Mouse (Mus musculus) right cerebral cortex, postnatal 25 days (tissue): ENCODE data around the gene Atp2b2.
"Not testable (repeated sequence)": the region's sequence is repeated elsewhere in the genome, so short reads cannot be mapped to it uniquely, and the experiment has no call there.

ENCODE experiments used
- DNase-seq: peaks from one replicate; pipeline ENCODE4 v3.0.0; 2022

Gene Atp2b2

DNA sequence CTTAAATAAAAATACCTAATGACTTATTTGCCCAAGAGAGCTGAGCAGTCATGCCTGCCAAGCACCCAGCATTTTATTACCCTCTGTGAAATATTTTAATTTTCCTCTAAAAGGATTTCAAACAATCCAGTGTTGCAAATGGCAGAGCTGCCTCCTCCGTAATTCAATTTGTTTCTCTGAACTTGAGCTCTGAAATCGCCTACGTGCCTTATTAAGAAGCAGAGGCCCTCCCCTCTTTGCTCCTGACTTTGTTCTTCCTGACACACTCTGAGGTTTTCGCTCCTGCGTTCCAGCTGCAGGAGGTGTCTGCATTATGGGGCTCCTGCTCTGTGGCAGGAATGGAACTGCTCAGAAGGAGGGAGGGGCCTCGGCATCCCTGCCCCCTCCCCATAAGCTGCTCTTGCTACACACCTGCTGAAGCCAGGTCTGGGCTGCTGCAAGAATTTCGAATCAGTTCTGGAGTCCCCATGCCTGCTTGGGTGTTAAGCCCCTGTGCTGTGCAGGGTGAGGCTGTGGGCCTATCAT, 264.1 kb downstream of the Atp2b2 start:
- no peak for DNase-seq

DNA sequence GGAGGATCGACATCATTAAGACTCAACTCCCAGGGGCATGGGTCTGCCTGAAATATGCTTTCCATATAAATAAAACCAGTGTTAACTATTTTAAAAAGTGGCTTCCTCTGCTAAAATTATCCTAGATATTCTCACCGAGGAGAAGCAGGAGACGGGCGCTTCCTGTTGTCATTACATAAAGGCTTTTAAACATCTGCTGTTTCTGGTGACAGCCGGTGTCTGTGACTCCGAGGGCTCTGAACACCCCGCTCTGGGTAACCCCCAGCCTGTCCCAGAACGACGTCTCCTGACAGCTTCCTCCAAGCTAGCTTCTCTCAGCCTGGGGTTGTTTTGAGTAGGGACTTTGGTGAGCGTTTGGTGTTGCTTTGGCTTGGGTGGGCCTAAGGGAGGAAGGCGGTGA, 273.6 kb downstream of the Atp2b2 start:
- DNase-seq = no peak

DNA sequence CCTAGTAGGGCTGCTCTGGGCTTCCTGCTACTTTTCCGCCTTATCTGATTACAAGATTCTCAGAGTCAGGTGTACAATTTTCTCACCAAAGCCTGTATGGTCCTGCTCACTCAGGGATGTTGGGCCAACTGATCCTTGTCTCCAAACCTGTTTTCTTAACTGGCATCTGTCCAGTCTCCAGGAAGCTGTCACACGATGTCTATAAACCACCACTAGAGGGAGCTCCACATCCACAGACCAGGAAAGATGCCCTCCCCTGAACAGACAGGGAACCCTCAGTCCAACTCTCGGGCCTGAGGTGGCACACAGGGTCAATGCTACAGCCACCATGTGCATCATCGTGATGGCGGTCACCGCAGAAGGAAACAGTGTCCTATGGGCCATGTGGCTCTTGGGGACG, 280.8 kb downstream of the Atp2b2 start:
- no peak for DNase-seq

DNA sequence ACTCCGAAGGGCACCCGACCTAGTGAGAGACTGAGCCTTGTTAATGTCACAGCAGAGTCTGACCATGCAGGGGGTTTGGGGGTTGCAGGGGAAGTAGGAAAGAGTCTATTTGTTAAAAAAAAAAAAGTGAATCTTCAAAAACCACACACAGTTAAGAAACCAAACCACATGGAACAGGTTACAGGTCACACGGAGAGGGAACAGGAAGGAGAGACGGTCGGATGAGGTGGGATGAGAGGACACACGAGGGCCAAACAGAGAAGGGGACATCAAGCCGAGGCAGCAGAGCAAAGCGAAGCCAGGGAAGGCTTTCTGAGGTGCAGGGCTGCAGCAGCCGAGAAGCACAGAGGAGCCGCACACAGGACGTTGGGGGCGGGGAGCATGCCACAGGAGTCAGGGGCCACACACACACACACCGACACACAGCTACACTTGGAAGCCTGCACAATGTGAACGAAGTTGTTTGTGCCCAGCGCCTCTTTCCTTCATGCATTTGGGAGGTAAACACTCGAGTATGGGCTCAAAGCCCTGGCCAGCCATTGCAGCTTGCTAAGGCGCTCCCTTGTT, 293.2 kb downstream of the Atp2b2 start:
- no peak for DNase-seq

DNA sequence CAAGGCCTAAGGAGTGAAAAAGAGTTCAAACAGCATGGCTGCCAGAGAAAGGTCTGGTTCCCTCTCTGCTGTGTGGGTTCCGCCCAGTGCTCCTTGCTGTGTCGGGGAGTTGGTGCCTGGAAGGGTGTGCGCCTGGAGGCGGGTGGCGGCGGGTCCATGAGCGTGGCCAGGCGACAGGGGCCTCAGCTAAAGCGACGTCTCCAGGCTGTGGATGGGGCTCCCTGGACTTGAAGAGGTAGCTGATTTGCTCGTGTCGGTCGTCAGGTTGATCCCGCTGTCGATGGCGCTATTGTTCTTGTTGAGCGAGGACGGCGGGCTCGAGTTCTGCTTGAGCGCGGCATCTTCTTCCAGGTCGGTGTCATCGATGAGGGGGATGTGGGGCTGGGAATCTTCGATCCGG, 294.1 kb downstream of the Atp2b2 start:
- DNase-seq = no peak

DNA sequence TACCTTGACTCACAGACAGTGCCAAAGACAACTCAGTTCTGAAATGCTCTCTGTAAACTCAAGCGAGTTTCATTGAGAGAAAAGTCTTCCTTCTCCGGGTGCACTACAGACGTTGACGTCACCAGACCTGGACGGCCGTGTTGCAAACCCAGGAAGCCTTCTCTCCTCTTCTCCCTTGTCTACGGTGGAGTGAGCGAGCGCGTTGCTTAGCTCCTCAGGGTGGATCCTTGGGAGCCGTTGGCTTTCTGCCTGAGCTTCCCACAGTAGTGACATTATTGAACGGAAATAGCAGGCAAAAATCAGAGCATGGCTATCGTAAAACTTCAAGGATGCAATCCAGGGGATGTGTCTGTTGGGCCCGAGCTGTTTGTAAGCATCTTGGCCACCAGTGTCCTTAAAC, 295.1 kb downstream of the Atp2b2 start:
- DNase-seq = no peak

DNA sequence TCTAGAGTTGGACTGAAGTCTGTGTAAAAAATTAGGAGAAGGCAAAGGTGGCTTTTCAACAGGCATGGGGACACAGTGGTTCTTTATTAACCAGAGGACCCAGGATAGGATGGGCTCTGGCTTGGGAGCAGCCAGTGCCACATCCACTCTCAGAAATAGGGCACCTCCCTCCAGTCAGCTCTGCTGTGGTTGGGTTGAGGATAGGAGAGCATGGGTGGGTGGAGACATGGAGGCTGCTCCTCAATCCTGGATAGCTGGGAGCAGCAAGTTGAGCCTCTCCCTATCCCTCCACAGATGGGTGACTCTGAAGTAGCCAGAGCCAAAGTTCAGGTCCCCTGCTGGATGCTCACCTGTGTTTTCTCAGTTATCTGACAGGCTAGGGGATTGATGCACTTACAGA, 297.3 kb downstream of the Atp2b2 start:
- no peak for DNase-seq

DNA sequence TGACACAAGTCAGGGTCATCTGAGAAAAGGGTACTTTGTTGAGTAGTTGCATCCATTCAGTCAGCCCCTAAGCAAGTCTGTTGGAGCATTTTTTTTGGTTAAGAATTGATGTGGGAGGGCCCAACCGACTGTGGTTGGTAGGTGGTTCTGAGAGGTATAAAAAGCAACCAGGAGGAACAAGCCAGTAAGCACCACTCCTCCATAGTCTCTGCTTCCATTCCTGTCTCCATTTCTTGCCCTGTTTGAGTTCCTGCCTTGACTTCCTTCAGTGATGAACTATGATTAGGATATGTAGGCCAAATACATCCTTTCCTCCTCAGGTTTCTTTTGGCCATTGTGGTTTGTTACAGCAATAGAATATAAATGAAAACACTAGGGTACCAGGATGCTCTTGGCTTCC, 299.3 kb downstream of the Atp2b2 start:
- DNase-seq = no peak

DNA sequence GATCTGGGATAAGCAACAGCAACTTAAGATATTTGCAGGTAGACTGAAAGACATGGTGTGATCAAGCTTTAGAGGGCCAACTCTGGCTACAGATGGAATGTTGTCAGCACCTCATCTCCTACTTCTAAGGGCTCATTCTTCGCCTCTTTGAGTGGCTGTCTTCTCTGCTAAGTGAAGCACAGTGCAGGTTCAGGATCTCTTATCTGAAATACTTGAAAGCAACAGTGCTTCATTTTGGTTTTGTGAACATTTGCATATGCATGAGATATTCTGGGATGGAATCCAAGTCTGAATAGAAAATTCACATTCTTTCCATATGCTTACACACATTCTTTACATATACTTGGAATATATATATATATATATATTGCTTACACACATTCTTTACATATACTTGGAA, 300.1 kb downstream of the Atp2b2 start:
- no peak for DNase-seq

DNA sequence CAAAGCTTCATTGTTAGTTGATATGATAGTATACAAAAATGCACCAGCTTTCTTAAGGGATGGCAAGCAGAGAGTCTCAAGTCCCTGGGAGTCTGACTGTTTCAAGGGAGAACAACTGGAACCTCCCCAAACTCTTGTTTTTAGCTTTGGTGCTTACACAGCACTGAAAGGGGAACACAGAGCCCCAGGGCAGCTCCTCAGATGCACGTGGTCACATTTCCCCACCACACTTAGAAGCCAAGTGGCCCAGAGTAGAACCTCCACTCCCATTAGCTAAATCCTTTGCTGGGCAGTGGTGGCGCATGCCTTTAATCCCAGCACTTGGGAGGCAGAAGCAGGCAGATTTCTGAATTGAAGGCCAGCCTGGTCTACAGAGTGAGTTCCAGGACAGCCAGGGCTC, 301.0 kb downstream of the Atp2b2 start:
- no peak for DNase-seq

DNA sequence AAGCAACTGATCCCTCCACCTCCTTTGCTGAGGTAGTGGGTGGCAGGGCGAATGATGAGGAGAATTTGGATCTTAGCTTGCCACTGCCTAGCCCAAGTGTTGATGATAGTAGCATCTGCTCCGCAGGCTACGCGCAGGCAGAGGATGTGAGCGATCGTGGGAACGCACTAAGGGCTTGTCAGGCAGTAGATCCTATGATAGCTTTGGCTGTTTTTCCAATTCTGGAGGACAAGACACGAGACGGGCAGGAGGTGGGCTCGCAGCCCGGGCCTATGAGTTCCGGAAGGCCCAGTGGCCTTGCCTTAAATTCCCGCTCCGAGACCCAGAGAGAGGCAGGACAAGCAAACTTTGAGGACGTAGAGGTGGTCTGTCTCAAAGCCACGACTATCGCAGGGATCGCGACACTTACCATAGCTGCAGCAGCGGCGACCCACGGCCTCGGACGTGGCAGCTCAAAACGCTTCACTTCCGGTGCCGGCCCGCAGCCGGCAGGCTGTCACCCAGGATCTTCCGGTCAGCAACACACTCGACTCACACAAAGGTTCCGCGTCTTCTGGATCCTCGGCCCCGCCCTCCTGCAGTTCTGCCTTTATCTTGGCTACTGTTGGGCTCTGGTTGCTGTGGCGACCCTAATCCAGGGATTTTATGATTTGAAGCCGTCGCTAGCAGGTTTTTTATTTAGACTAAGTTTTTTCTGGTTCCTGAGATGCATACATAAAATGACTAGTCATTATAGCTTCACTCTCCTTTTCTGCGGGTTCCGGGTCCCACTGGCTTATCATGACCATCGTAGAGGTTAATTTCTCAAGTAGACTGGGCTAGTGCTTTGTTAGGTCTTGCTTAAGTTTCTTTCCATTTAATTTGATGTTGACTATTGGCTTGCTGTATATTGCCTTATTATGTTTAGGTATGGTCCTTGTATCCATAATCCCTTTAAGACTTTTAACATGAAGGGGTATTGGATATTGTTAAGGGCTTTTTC, 301.9 kb downstream of the Atp2b2 start, which contains the start of gene Sec13:
Gene Sec13 (minus strand): TSS at position 508 of the 982 bp plus-strand sequence.
- peak; percentile 84 for DNase-seq

DNA sequence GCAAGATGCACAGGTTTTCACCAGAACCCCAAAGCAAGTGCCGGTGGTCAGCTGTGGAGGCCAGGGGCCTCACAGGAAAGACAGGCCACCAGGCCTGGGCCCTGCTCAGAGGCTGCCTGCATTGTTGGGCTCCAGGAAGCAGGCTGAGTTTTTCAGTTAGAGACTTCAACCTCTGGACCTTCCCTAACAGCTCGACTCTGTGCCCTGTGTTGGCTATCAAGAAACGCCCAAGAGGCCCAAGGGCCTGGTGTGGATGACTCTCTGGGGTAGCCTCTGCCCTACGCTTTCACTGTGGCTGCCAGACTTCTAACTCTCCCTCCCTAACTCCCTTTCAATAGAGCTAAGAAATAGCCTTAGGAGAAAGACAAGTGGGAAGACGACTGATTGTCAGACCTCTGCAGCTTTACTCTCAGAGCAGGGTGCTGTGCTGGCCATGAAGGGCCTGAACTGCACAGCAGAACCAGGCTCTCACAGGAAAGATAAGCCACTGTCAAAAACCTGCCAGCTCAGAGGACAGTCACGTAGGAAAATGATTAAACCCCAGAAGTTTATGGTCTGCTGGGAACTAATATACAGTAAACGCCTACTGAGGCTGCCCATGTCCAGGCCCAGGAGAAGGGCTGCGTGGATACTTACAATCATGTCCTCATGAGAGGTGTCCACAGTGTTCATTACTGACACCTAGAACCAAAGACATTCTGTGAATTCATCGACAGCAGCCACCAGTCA, 304.9 kb downstream of the Atp2b2 start:
- DNase-seq = no peak

DNA sequence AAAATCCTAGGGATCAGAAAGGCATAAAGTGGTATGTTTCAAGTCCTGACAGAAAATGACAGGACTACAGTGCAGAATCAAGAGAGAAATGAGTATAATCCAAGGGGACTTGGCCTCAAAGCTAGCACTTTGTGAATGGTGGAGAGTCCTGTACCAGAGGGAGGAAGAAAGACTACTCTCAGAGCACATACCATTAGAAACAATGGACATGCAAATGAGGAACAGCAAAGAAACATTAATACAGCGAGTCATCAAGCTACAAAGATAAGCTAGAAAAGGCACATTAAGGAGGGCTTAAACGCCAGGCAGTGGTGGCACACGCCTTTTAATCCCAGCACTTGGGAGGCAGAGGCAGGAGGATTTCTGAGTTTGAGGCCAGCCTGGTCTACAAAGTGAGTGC, 311.1 kb downstream of the Atp2b2 start:
- no peak for DNase-seq

DNA sequence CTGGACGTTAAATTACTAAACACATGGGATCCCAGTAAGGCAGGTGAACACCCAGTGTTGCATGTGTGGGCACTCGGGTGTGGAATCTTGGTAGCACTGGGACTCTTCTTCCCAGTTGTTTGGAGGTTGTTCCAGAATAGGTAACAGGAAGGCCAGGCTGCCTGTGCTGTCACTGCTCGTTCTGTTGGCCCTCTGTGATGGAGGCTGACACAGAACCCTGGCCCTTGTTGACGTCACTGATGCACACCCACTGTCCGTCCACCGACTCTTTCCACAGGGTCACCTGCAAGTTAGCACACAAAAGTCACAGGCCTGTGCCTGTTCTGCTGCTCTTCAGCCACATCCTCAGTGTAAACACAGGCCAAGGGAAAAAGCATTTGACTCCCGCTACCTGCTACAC, 314.2 kb downstream of the Atp2b2 start:
- DNase-seq = no peak

DNA sequence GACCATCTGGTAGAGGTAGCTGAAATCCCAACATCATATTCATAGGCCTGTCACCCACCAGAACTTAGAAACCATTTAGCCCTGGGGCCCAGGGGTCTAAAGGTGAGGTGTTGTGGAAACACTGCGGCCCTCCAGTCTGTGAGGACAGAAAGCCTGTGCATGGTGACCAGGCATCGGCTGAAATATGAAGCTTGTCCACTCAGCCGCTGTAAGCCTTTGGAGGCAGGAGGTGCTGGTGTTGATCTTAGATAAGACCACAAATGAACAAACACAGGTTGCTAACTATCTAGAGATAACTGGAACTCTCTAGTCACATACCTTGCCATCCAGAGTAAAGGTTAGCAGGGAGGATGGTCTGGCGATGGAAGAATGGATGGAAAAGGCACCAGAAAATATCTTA, 321.4 kb downstream of the Atp2b2 start:
- no peak for DNase-seq

DNA sequence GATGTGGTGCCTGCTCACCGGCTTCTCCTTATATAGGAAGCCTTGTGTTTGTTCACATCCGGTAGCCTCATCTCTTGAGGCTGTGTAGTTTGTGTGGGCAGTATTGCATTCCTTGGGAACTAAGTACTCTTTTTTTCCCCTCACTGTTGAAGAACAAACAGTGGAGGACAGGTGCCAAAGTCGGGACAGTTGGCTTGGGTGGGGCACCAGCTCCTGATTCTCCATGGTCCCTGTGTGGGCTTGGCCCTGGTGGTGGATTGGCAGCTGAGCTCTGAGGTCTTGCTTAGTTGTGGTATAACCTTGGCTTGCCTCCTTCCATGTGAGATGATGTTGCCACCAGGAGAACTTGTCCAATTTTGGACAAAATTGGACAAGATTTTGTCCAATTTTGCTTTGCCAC, 322.5 kb downstream of the Atp2b2 start, which contains the start of gene Ghrl:
Gene Ghrl (minus strand): TSS at position 3 of the 400 bp plus-strand sequence.
- no peak for DNase-seq

DNA sequence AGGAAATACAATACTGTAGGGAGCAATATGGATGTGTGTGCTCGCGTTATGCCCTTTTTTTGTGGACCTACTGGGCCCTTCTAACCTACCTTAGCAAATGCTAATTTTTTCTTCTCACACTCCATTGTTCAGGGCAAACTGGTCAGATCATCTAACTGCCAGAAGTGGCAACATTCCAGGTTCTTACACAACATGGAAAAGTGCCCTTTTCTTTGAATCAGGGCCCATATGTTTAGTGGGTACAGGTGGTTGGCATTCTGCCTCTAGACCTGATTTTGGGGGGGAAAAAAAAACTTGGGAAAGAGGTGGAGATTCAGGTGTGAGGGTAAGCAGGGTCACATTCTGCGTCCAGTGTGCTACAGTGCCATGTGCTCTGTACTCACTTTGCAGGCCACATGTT, 324.9 kb downstream of the Atp2b2 start:
- no peak for DNase-seq

DNA sequence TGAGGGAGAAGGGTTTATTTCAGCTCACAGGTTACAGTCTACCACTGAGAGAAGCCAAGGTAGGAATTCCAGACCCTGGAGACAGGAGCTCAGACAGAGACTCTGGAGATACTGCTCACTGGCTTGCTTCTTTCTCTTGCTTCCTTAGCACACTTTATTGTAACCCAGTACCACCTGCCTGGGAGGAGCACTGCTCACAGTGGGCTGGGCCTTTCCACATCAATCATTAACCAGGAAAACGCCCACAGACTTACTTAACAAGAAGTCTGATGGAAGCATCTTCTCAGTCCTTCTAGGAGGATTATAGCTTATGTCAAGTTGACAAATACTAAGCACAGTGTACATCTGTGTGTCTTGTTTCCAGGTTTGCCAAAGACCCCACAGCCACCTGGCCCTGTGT, 327.6 kb downstream of the Atp2b2 start:
- DNase-seq = no peak

DNA sequence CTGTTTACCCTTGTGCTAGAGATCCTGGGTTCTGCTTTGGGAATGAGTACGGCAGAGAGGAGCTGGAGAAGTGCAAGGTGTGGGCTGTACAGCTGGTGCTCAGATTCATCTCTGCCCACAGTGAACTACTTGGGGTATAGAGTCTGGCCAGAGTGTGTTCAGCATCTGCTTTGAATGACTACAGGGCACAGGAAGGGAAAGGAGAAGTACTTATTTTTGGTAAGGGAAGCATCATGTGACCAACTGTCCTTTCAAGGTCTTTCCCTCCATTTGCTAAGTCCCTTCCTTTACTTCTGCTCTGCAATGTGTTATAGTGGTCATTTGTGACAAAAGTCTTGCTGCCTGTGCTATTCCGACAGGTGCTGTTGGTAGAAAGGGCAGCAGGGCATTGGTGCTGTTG, 328.1 kb downstream of the Atp2b2 start:
- DNase-seq = no peak

DNA sequence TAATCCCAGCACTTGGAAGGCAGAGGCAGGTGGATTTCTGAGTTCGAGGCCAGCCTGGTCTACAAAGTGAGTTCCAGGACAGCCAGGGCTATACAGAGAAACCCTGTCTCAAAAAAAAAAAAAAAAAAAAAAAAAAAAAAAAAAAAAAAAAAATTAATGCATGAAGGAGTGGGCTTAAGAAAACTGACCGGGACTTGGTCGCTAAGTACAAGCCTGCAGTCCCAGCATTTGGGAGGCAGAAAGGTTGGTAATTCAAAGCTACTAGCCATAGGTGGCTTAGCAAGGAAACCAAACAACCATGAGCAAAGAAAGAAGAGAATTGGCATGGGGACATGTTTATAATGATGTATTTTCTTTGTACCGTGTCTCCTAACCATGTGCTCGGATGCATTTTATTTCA, 329.0 kb downstream of the Atp2b2 start:
- DNase-seq = not testable (repeated sequence)

DNA sequence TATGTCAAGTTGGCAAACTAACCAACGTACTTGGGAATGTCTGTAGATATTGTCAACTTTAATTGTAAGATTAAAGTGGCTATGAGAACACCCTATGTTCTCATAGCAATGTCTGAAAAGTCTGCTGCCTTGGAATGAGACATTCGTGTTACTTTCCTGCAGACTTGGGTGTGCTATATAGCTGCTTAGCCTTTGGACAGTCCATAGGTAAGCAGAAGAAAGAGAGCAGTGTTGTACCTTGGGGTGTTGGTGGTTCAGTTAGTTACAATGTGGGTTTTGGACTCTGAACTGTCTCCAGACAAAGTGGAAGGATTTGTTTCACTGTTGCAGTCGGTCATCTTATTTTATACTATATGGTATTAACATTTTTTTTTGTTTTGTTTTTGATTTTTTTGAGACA, 329.7 kb downstream of the Atp2b2 start:
- DNase-seq = no peak

DNA sequence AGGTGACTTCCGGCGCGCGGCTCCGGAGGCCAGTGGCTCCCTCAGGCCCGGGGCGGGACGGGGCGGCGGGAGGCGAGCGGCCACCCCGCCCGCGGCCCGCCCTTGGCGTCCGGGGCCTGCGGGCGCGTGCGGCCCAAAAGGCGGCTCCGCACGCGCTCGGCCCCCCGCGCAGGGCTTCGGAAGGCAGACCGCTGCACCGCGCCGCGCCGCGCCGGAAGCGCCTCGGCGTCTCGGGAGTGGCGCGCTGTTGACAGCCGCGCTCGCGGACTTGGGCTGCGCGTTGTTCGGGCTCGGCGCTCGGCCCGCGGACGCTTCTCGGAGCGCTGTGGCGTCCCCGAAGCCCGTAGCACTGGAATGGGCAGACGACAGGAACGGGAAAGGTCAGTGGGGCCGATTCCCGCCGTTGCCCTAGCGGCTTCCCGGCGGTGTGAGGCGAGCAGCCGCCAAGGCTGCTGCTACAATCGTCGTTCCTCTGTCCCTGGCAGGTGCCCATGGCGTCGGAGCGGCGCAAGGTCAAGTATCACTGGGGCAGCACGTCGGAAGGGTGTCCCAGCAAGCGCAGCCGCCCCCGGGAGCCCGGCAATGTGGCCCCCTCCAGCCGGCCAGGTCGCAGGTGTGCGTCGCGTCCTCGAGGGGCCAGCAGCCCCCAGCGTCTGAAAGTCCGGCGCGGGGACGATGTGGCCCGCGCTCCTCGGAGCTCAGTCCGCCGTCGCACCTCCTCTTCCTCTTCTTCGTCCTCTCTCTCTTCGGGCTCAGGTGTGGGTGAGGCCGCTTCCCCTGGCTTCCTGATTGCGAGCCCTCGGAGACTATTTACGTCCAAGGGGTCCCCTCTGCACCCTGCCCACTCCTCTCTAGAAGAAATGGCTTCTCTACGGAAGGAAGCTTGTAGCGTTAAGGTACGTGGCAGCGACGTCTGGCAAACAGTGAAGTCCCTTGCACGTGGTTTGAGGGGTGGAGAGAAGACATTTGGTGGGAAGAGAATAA, 344.9 kb downstream of the Atp2b2 start:
- DNase-seq = peak; percentile 19
